In genomic region chr1:176967299-176967698, GRCm38 (mm10) we compare ENCODE assay signal across 25 mouse cellular contexts.
A peak's percentile ranks its signal among the peaks of the same experiment; 100 is the strongest.
DNase-seq lines count a peak whose midpoint lies in the region; ATAC-seq and TF ChIP-seq lines count a peak whose summit lies in the region.
"Had no signal": no experiment of that assay in that cellular context is flagged by ENCODE, and none has a peak within 500 bp of the region (broad histone marks: within the 10 kb centered on the region; RNA-seq: fewer than 3 reads in every experiment).

No protein-coding gene starts in this region.

- DNase-seq in heart, adult 11 months = peak; percentile 52
- DNase-seq in heart, postnatal 10 days = no peak
- DNase-seq in ES-CJ7 (ENCODE audit: low read depth, low spot score) = peak; percentile 53
- peak; percentile 26 for DNase-seq in R1 (ENCODE audit: low read depth, low spot score)
- no peak for DNase-seq in gastrocnemius, postnatal 14 days
- DNase-seq in frontal cortex, postnatal 25 days (ENCODE audit: low spot score in 2 of 2) = no peak
- DNase-seq: adrenal gland, adult 8-10 months; adrenal gland, postnatal 14 days; adrenal gland, postnatal 36 days; B cell, adult 2 months; cerebellum, adult 11-12 months; cerebellum, adult 2 months; cerebellum, adult 9-10 months; cerebellum, postnatal 10 days; cerebellum, postnatal 25 days had no signal

- H3K36me3 ChIP-seq in intestine, postnatal 0 days (ENCODE audit: control insufficient read depth, insufficient read depth) = no peaks in the 10 kb centered on the region
- H3K36me3 ChIP-seq: embryonic facial prominence, embryonic 10.5 days; embryonic facial prominence, embryonic 12.5 days had no signal

- no peak for TF ChIP-seq CTCF in intestine, postnatal 0 days (IDR thresholded peaks at IDR 0.05; ENCODE audit: low read depth)

- no peak overlapping the region for H3K9ac ChIP-seq in intestine, postnatal 0 days (ENCODE audit: low read depth, low read length)
- H3K9ac ChIP-seq: embryonic facial prominence, embryonic 12.5 days; forebrain, embryonic 13.5 days had no signal

- H3K27ac ChIP-seq in intestine, postnatal 0 days (ENCODE audit: low read depth, low read length) = no peak overlapping the region
- H3K27ac ChIP-seq: embryonic facial prominence, embryonic 10.5 days; embryonic facial prominence, embryonic 12.5 days; forebrain, embryonic 13.5 days had no signal

- 0 out of 2 replicates have a peak, but pooled peaks have one; percentile 28 for ATAC-seq in intestine, postnatal 0 days
- ATAC-seq: activated CD4-positive, CD25-positive, alpha-beta regulatory T cell, adult 4 months; CD4-positive, CD25-positive, alpha-beta regulatory T cell, adult 4 months; forebrain, embryonic 13.5 days; forebrain, embryonic 16.5 days; Patski had no signal

- H3K4me2 ChIP-seq in intestine, postnatal 0 days (replicated peaks; ENCODE audit: low read depth) = no peak overlapping the region
- H3K4me2 ChIP-seq: embryonic facial prominence, embryonic 12.5 days; forebrain, embryonic 13.5 days had no signal

- no peak overlapping the region for H3K4me3 ChIP-seq in intestine, postnatal 0 days (ENCODE audit: low read depth, low read length)
- H3K4me3 ChIP-seq: embryonic facial prominence, embryonic 10.5 days; embryonic facial prominence, embryonic 12.5 days; forebrain, embryonic 13.5 days had no signal

- 0 out of 2 replicates have a peak, but pooled peaks cover 3% of the 10 kb centered on the region for H3K4me1 ChIP-seq in intestine, postnatal 0 days (replicated peaks; ENCODE audit: control insufficient read depth, insufficient read depth, low read length)
- H3K4me1 ChIP-seq: embryonic facial prominence, embryonic 12.5 days had no signal

- WGBS in intestine, postnatal 0 days = 82% methylated on average over 3 of the region's 3 CpGs

- no peaks in the 10 kb centered on the region for H3K27me3 ChIP-seq in intestine, postnatal 0 days (replicated peaks; ENCODE audit: control insufficient read depth, insufficient read depth, low read length)
- H3K27me3 ChIP-seq: CH12.LX; embryonic facial prominence, embryonic 12.5 days; forebrain, embryonic 13.5 days; Patski had no signal

- H3K9me3 ChIP-seq in intestine, postnatal 0 days (ENCODE audit: control insufficient read depth) = no peaks in the 10 kb centered on the region
- H3K9me3 ChIP-seq: embryonic facial prominence, embryonic 10.5 days; embryonic facial prominence, embryonic 12.5 days; forebrain, embryonic 13.5 days; G1E had no signal

- intact Hi-C loops in heart, postnatal 10 days (cut with DNase I) = no loop called here
- intact Hi-C loops in gastrocnemius, postnatal 14 days (cut with DNase I; ENCODE audit: low total_unique reads) = no loop called here

Comparison
In these comparisons a context has a peak if more than half of its experiments do, and no peak if none do; other contexts are left out.
1. DNase-seq: peak in heart, adult 11 months (single experiment), ES-CJ7 (single experiment) and R1 (single experiment); none in heart, postnatal 10 days (0 of 2), gastrocnemius, postnatal 14 days (single experiment) and frontal cortex, postnatal 25 days (0 of 2).